Mouse (Mus musculus): ENCODE measurements at regions not wholly inside any gene's neighbourhood (a gene's known extent, or its start where the extent isn't known, plus 50 kb on each side); places are given as distances from the start of the nearest gene placed in this dataset.
A peak's percentile ranks its signal among the peaks of the same experiment; 100 is the strongest.

DNA sequence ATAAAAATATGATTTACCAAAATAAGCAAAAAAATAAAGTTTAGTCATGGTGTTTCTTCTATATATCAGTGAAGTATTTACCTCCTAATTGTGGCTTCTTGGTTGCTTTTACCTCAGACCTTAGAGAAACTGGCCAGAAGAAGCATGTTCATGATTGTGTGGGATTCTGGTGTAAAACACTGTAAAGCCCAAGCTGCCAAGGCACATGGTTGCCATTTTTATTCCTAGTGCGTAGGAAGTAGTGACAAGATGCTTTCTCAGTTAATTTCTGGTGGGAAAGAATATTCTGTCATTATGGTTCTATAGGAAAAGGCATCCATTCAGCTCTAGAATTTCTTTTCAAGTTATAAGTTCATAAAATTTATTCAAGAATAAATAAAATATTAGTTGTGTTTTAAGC lies 805.2 kb downstream of the Olfm4 start:
- no peak for DNase-seq

GRCm38 (mm10) chr14:80799370-80799959 lies 815.6 kb downstream of the Olfm4 start:
- no peak for DNase-seq

DNA sequence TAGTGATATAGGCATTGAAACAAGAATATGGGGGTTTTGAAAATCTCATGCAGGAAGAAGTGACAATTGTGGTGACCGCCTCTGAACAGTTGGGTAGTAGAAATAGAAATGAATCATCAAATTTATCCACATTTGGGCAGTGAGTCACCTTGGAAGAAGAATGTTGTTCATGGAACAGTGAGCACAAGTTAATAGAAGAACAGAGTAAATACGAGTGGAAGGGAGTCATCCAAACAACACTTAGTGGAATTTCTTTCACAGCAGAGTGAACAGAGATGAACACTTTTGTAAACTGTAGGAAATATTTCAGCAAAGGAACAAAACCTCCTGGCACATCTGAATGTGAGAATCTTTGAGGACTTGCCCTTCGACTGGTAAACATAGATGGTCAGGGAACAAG lies 846.6 kb downstream of the Olfm4 start:
- DNase-seq, result peak in 1 of 2 experiments; percentile 1

DNA sequence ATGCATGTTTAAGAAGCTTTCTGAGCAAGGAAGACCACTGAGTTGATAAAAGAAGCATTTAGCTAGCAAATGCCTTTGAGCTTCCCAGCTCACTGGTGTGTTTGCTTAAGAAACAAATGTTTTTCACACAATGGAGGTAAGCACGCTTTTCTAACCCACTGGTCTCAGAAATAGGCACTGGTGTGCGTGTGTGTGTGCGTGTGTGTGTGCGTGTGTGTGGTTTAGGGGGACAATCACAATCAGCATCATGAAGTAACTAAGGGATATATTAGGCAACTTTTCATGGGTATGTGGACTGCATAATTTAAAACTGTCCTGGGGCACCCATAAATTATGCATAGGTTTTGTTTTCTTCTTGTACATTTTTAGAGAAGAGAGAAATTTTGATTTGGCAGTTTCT lies 860.7 kb downstream of the Olfm4 start:
- DNase-seq, result no peak

- peak; percentile 50 to 80 for DNase-seq
Measured at GRCm38 (mm10) chr14:80845576-80846269, 861.8 kb downstream of the Olfm4 start.

- no peak for DNase-seq
Measured at GRCm38 (mm10) chr14:80846420-80847083, 862.7 kb downstream of the Olfm4 start.

Measured in kidney, postnatal 36 days (tissue).